Mouse (Mus musculus) testis, adult 2 months (tissue): ENCODE measurements around the gene Olfr520. TPM values are rescaled to one million over a fixed set of nuclear protein-coding genes. Genes with fewer than 3 reads are reported as not detected.
"Not testable (repeated sequence)": the region's sequence is repeated elsewhere in the genome, so short reads cannot be mapped to it uniquely, and the experiment has no call there.

Experiments
- H3K27ac ChIP-seq: fragments of 200-500 bp; 2 replicates; pipeline ENCODE4 v1.5.1; 2012; ENCODE audit warnings: low read depth, low read length; ENCODE audit not compliant: control insufficient read depth, insufficient read depth
- H3K27me3 ChIP-seq: fragments of 200-500 bp; 2 replicates; pipeline ENCODE4 v1.6.1; 2012; ENCODE audit warnings: mild to moderate bottlenecking, low read length, moderate library complexity; ENCODE audit not compliant: control insufficient read depth, insufficient read depth
- H3K36me3 ChIP-seq: fragments of 200-500 bp; 2 replicates; pipeline ENCODE4 v1.6.1; 2012; ENCODE audit warnings: mild to moderate bottlenecking, low read length; ENCODE audit not compliant: control insufficient read depth, insufficient read depth
- H3K4me1 ChIP-seq: fragments of 200-500 bp; 2 replicates; pipeline ENCODE4 v1.6.1; 2012; ENCODE audit warnings: low read length; ENCODE audit not compliant: control insufficient read depth, insufficient read depth
- H3K4me3 ChIP-seq: fragments of 200-500 bp; 2 replicates; pipeline ENCODE4 v1.5.1; 2012; ENCODE audit warnings: low read depth, mild to moderate bottlenecking, low read length, moderate library complexity, mixed read lengths; ENCODE audit not compliant: control insufficient read depth
- CTCF ChIP-seq: fragments of 200-500 bp; IDR thresholded peaks from 2 replicates; pipeline ENCODE4 v1.5.1; 2012; ENCODE audit warnings: low read depth, mild to moderate bottlenecking, inconsistent platforms, low read length, moderate library complexity; ENCODE audit not compliant: control insufficient read depth, insufficient read depth, insufficient replicate concordance
- POLR2A ChIP-seq: fragments of 200-500 bp; IDR thresholded peaks from 2 replicates; pipeline ENCODE4 v1.6.1; 2012; ENCODE audit warnings: low read depth, mild to moderate bottlenecking, inconsistent platforms, low read length, moderate library complexity; ENCODE audit not compliant: control insufficient read depth
- polyA plus RNA-seq: library from polyadenylated mRNA; depleted of rRNA; stranded (reverse); fragments of >200 nt; gene quantifications from 2 replicates; pipeline ENCODE4 v1.2.3, GENCODE M21; 2012

Olfr520 gene
- polyA plus RNA-seq, 1 experiment = 0.22 TPM

- Histone ChIP-seq H3K4me1 (peaks cover 2% of the 10 kb centered on the region; the same call in 1 of the 2 replicates), H3K36me3 (no peaks in the 10 kb centered on the region), H3K27me3 (no peaks in the 10 kb centered on the region), H3K27ac (no peak within 1 kb of the TSS), H3K4me3 (no peak within 1 kb of the TSS)
- TF ChIP-seq CTCF (no peak), POLR2A (no peak)
These were observed 18.9 kb upstream of the Olfr520 start, which contains the start of gene Slco2b1 for GRCm38 (mm10) chr7:99711166-99711565. TSS of gene Slco2b1 (minus strand) at chr7:99711340.

GRCm38 (mm10) chr7:99712431-99712830, 17.6 kb upstream of the Olfr520 start:
- no peak overlapping the region for H3K27ac ChIP-seq
- H3K4me1 ChIP-seq = no peaks in the 10 kb centered on the region; the same call in 1 of the 2 replicates
- H3K27me3 ChIP-seq = no peaks in the 10 kb centered on the region
- TF ChIP-seq POLR2A (no peak), CTCF (no peak)
- no peak overlapping the region for H3K4me3 ChIP-seq
- H3K36me3 ChIP-seq = no peaks in the 10 kb centered on the region

GRCm38 (mm10) chr7:99716536-99716935, 13.5 kb upstream of the Olfr520 start:
- Histone ChIP-seq H3K27me3 (no peaks in the 10 kb centered on the region), H3K27ac (no peak overlapping the region), H3K36me3 (no peaks in the 10 kb centered on the region), H3K4me3 (no peak overlapping the region), H3K4me1 (no peaks in the 10 kb centered on the region)
- TF ChIP-seq CTCF (no peak), POLR2A (no peak)

- H3K4me1 ChIP-seq = 0 out of 2 replicates have a peak, but pooled peaks cover 2% of the 10 kb centered on the region
- TF ChIP-seq POLR2A (no peak), CTCF (no peak)
- H3K27me3 ChIP-seq = no peaks in the 10 kb centered on the region
- no peak overlapping the region for H3K27ac ChIP-seq
- no peak overlapping the region for H3K4me3 ChIP-seq
- no peaks in the 10 kb centered on the region for H3K36me3 ChIP-seq
These were observed 4.5 kb downstream of the Olfr520 start for GRCm38 (mm10) chr7:99734612-99735011.

- not testable (repeated sequence) for H3K4me3 ChIP-seq, H3K36me3 ChIP-seq, H3K27me3 ChIP-seq, H3K27ac ChIP-seq, H3K4me1 ChIP-seq
These were observed 5.4 kb downstream of the Olfr520 start for GRCm38 (mm10) chr7:99735491-99735890.

- TF ChIP-seq CTCF (no peak), POLR2A (no peak)
- H3K27me3 ChIP-seq = no peaks in the 10 kb centered on the region
- 0 out of 2 replicates have a peak, but pooled peaks cover 2% of the 10 kb centered on the region for H3K4me1 ChIP-seq
- no peaks in the 10 kb centered on the region for H3K36me3 ChIP-seq
- H3K27ac ChIP-seq = no peak overlapping the region
- no peak overlapping the region for H3K4me3 ChIP-seq
These were observed 9.2 kb downstream of the Olfr520 start for GRCm38 (mm10) chr7:99739276-99739675.

- Histone ChIP-seq H3K27me3 (no peaks in the 10 kb centered on the region), H3K4me3 (no peak within 1 kb of the TSS), H3K27ac (no peak within 1 kb of the TSS), H3K4me1 (no peaks in the 10 kb centered on the region), H3K36me3 (no peaks in the 10 kb centered on the region)
- TF ChIP-seq CTCF (no peak), POLR2A (no peak)
These were observed 33.1 kb downstream of the Olfr520 start, which contains the start of gene Olfr521 for GRCm38 (mm10) chr7:99763207-99763606. TSS of gene Olfr521 (plus strand) at chr7:99763507.

- Histone ChIP-seq H3K36me3 (no peaks in the 10 kb centered on the region), H3K27ac (no peak overlapping the region)
- TF ChIP-seq POLR2A = no peak
- no peak for TF ChIP-seq CTCF
These were observed 51.3 kb downstream of the Olfr520 start for GRCm38 (mm10) chr7:99781385-99781784.

More at GRCm38 (mm10) chr7:99781385-99781784, 51.3 kb downstream of the Olfr520 start:
- Histone ChIP-seq H3K27me3 (no peaks in the 10 kb centered on the region), H3K4me3 (no peak overlapping the region), H3K4me1 (no peaks in the 10 kb centered on the region)
